17 mouse cellular contexts compared by ENCODE assay signal in the genomic region with DNA sequence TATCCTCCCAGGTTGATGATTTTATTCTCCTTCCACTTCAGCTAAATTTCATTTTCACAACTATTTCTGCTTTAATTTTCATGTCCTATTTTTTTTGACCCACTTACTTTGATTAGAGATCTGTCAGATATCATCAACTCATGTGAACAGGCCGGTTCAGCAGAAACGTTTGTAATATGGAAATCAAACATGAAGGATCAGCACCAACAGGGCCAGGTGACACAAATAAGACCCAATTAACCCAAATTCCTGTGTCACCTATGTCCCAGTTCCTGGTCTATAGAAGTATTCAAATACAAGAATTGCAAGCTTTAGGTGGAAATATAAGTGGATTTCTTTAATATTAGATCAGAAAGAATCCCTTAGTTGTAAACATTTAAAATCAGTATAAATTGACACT.
"Had no signal": no experiment of that assay in that cellular context is flagged by ENCODE, and none has a peak within 500 bp of the region (broad histone marks: within the 10 kb centered on the region; RNA-seq: fewer than 3 reads in every experiment).

No protein-coding gene starts in this region.

- DNase-seq: cerebellum, adult 8-10 months; cerebellum, adult 9-10 months; cerebellum, adult 9-11 months; cerebellum, postnatal 10 days; cerebellum, postnatal 14 days; cerebellum, postnatal 25 days; cerebellum, postnatal 36 days; embryo, embryonic 11 days; forebrain, postnatal 0 days; gastrocnemius, adult 2 months; gastrocnemius, postnatal 10 days; gastrocnemius, postnatal 14 days; gastrocnemius, postnatal 25 days; gastrocnemius, postnatal 36 days; heart, adult 11 months; heart, adult 18-20 months; heart, adult 2 months had no signal
